Mouse (Mus musculus) adrenal gland (tissue): ENCODE measurements around the gene Atp8b5.

Experiments
- intact Hi-C: fragments of 180-260 bp; cut with DNase I; formaldehyde crosslinking; loops from one replicate; pipeline ENCODE4 v1.15.1; 2025

Atp8b5 gene

DNA sequence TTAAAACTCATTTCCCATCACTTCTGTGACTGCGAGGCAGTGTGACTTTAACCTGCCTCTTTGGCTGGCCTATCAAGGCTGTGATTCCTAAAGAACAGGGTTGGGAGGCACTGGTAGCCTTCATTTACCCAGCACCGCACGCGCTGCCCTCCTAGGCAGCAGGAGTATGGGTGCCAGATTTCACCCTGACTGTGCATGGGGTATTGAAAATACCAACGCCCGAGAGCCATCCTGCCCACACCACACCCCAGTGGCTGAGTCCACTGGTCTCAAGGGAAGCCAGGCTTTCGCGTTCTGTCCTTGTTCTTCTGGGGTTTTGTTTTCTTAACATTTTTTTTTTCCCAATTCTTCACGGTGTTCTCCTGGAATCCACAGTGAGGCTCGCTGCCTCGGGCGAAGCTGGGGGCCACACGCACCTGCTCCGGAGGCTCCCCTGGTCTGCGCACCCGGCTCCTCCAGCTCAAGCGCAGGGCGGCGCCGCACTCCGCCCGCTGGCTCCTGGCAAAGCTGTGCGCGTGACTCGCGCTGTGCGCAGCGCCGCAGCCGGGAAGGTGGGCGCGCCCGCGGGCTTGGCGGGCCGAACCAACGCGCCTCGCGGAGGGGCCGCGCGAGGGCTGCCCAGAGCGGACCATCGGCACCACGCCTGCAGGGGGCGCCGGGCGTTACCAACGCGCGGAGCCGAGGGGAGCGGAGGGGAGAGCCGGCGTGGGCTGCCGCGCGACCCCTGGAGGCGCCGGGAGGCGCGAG is 114.6 kb downstream of the Atp8b5 start, which contains the start of gene Rusc2:
Gene Rusc2 (plus strand): TSS at position 572 of the 747 bp plus-strand sequence.
- intact Hi-C loops = loop anchor here (2.0 kb wide), 1 partner anchor 39 kb away; no protein-coding TSS in a partner anchor

DNA sequence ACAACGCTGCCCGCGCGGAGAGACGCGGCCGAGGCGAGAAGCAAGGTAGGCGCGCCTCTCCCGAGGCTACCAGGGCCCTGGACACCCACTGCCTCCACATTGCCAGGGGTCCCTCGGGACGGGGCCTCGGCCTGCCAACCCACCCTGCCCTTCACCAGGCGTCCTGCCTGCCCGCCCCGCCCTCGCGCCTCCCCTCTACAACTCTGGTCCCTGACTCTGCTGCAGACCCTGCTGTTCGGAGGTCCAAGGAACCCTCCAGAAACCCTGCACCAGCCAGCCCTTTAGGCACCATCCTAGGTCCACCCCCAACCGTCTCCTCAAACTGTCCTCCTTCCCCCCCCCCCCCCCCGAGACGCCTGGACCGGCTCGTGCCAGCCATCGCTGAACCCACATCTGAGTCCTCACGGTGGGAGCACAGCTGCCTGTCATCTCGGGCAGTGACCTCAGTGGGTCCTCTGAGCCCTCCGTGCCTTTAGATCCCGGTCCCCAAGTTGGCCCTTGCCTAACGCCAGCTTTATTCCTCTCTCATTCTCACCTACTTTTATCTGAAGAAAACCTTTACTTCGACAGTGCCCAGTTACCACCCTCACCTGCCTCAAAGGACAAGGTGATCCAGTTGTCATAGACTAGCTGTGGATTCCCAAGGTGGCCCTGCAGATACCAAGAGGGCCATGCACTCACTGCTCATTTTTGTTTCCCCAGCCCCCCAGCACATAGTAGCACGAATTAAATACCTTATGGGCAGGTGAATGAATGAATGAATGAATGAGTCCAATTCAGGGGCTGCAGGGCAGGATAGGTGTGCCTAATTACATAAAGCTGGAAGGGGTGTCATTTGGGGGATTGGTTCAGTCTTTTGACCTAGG is 115.4 kb downstream of the Atp8b5 start:
- intact Hi-C loops = no loop called here

DNA sequence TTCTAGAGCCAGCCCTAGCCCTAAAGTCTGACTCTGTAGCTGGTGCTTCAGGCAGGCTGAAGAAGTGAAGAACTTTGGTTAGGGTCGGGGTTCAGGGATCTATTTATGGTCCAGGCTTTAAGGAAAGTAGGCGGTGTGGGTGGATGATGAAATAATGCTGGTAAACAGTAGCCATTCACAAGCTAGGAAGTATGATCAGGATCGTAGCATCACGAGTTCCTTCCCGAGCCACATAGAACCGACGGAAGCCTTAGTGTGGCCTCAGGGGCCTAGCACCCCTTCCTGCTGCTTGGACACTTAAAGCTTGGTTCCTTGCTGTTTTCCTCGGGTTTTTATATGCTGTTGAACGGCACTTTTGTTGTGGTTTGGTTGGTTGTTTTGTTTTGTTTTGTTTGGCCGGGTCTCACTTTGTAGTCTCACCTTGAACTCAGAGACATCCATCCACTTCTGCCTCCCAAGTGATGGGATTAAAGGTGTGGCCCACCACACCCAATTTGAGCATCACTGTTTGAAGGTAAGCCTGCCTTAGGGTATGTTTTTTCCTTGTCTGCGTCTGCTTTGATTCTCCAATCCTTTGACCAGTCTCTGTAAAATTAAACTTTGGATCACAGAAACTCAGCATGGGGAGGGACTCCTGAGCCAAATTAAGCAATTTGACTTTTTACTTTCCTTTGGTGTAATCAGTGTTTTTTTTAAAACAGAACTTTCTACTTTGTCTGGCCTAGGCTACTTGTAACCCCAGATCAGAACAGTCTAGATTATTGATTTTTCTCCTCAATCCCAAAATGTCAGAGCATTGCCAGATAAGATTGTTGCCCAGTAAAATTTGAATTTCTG is 116.5 kb downstream of the Atp8b5 start:
- intact Hi-C loops = no loop called here

DNA sequence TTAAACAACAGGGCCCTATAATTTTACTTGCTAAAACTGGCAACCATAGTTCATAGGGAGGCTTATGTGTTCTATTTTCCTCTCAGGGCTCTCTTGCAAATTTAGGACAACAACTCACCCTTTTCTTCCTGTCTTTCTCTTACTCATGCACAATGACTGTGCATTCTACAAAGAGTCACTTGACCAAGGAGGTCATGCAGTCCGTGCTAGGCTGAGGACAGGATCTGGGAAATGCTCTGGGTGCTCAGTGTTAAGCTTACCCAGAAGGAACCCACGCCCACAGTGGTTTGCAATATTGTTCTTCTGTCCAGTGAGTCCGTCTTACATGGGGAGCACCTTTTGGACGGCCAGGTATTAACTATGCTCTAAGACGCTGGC is 117.1 kb downstream of the Atp8b5 start:
- intact Hi-C loops = no loop called here

DNA sequence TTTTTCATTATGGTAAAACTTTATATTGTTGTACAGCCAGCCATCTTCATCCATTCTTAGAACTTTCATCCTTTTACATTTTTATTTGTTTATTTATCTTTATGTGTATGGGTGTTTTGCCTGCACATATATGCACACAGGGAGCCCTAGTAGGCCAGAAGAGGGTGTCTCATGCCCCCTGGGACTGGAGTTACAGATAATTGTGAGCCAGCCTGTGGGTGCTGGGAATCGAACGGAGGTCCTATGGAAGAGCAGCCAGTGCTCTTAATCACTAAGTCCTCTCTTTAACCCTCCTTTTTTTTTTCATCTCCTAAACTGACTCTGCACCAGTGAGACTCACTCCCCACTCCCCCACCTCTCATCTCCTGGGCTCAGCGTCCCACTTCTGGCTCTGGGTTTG is 117.6 kb downstream of the Atp8b5 start:
- intact Hi-C loops = no loop called here

- intact Hi-C loops = no loop called here
Measured at GRCm38 (mm10) chr4:43386932-43387331, 120.0 kb downstream of the Atp8b5 start.

DNA sequence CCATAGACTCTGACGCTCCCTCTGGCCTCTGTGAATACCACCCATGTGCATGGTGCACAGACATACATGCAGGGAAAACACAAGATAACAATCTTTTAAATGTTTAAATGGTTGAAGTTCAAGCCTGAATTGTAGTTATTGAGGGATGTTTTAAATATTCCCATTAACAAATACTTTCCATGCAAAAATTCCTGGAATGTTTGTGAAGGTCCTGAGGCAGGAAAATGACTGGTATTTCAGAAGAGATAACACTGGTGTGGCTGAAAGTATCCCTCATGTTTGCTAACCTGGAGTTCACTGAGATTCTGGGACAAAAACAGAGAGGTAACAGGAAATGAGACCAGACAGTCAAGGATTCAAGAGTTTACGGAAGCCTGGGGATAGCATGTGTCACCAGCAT is 122.4 kb downstream of the Atp8b5 start:
- intact Hi-C loops = no loop called here

DNA sequence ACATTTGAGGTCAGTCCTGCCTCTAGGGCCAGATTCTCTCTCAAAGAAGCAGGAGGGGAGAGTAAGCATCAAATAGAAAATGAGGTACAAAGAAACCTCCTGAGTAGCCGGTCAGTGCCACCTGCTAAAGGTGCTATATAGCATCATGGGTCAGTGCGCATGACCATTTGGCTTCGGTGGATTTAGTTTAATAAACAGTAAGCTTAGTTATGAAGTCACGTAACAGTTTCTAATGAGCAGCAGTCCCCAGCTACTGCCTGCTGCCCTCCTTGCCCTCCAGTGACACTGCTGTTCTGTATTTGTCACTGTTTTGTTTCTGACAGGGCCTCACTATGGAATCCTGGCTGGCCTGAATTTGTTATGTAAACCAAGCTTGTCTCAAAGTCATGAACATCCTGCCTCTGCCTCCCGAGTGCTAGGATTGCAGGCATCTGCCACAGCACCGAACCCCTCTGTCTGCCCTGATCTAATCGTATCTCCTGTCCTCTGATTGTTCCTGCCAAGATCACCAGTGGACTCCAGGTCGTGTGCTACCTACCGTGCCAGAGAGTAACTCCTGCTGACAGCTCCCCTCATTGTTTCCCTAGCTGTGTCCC is 123.0 kb downstream of the Atp8b5 start:
- intact Hi-C loops = no loop called here

GRCm38 (mm10) chr4:43391521-43392050 is 124.6 kb downstream of the Atp8b5 start:
- intact Hi-C loops = no loop called here

DNA sequence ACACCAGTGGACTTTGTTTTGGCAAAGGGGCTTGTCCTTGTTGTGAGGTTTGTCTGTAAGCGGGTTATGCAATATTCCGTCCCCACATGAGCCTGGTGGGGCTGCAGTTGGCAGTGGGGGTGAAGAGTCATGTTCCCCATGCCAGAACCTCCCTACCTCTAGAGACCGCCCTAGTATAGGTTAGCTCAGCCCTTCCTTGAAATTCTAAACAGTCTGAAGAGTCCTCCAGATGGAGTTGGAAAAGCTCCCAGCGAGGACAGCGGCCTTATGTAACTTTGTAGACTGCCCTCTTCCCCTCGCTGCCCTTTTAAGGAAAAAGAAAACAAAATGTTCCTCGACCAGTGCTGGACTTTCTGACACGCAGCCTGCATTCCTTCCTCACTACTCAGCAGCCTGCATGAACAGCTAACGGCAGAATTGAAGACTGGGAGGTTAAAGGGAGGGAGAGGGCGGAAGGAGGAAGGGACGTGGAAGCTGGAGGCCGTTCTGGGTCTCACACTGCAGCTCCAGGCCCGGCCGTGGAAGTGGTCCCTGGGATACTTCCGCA is 127.5 kb downstream of the Atp8b5 start:
- intact Hi-C loops = no loop called here

DNA sequence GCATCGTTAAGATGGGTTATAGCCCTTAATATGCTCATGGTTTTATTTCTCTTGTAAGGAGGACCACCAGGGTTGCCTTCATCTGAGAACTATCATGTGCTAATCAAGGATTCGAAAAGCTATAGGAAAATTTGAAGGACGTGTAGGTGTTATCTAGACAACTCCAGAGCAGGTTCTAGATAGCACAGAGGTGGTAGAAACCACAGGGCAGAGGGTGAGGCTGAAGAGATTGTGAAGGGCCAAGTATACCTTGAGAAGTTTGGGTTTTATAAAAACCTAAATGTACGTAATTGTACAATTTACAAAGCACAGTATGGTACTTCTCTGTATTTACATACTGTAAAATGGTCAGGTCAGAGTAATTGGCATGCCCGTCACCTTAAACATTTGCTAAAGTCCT is 128.2 kb downstream of the Atp8b5 start:
- intact Hi-C loops = no loop called here

- intact Hi-C loops = no loop called here
Measured at GRCm38 (mm10) chr4:43395836-43396235, 128.9 kb downstream of the Atp8b5 start.

GRCm38 (mm10) chr4:43396381-43396780 is 129.4 kb downstream of the Atp8b5 start:
- intact Hi-C loops = no loop called here

DNA sequence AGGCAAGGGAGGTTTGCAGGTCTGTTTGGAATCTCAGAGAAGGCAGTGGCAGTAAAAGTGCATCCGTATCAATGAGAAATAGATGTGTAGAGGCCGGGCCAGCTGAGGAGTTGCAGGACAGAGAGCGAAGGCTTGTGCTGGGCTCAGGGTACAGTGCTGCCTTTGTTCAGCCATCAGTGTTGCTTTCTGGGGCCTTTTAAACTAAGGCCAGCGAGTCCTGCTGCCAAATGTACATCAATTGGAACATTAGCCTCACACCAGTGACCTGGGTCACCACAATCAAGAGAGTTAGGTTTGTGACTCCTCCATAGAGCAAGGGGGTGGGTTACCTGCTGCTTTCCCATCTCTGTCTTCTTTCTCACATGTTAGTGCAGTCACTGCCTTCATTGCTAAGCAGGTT is 131.1 kb downstream of the Atp8b5 start:
- intact Hi-C loops = no loop called here

DNA sequence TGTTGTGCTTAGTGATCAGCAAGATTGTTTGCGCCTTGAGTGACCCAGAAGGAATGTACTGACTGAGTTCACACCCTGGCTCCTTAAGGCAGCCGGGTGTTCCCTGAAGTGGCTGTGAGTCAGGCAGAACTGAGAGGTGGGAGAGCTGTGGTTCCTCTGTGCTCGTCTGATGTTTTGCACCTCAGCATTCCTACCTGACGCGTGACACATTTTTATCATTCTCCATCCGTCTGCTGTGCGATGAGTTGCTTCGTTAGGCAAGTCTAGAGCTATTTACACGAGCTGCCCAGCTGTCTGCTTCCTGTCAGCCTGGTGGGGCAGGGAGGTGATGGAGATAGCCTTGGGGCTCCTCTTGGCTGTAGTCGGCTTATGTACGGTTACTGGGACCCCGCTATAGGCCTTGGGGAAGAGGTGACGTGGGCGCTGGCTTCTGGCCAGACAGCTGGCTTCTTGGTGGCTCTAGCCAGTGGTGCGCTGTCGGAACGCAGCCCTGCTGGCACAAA is 131.9 kb downstream of the Atp8b5 start:
- intact Hi-C loops = no loop called here

- intact Hi-C loops = no loop called here
Measured at GRCm38 (mm10) chr4:43399391-43400131, 132.6 kb downstream of the Atp8b5 start.

GRCm38 (mm10) chr4:43400976-43401375 is 134.0 kb downstream of the Atp8b5 start:
- intact Hi-C loops = no loop called here

- intact Hi-C loops = no loop called here
Measured at GRCm38 (mm10) chr4:43401486-43401885, 134.5 kb downstream of the Atp8b5 start.

GRCm38 (mm10) chr4:43402212-43402611 is 135.3 kb downstream of the Atp8b5 start:
- intact Hi-C loops = no loop called here

DNA sequence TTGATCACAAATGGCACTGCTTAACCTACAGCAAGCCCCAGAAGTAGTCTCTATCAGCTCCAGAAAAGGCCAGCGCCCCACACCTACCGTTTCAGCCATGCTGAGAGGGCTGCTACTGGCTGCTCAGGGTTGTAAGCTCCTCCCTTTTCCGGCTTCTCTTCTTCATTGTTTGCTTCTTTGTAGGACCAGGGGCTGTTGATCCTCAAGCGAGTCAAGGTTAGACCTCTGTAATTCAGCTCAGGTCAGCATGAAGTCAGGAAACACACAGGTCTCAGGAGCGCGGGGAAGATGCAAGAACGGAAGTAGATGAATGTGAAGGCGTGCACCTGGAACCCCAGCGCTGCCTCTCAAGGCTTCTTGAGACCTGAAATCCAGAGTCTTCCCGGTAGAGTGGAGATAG is 137.7 kb downstream of the Atp8b5 start:
- intact Hi-C loops = no loop called here
